Mouse (Mus musculus): ENCODE measurements at regions not wholly inside any gene's neighbourhood (a gene's known extent, or its start where the extent isn't known, plus 50 kb on each side); places are given as distances from the start of the nearest gene placed in this dataset.

- no peak for DNase-seq (ENCODE audit: low spot score)
- no peak overlapping the region for H3K27ac ChIP-seq (ENCODE audit: low read depth, low read length)
- H3K36me3 ChIP-seq (ENCODE audit: control insufficient read depth, insufficient read depth, low read length), result no peaks in the 10 kb centered on the region
- no peaks in the 10 kb centered on the region for H3K9me3 ChIP-seq (replicated peaks; ENCODE audit: control insufficient read depth, low read length)
- H3K4me3 ChIP-seq (ENCODE audit: low read depth, low read length), result no peak overlapping the region
- 59% methylated on average over 5 of the region's 5 CpGs for WGBS
- no peaks in the 10 kb centered on the region for H3K27me3 ChIP-seq (replicated peaks; ENCODE audit: control insufficient read depth, insufficient read depth, low read length)
- no peaks in the 10 kb centered on the region for H3K4me1 ChIP-seq (ENCODE audit: control insufficient read depth, insufficient read depth, low read length)
- H3K9ac ChIP-seq (ENCODE audit: low read length), result no peak overlapping the region
- ATAC-seq, result peak; percentile 45; the same call in 1 of the 2 replicates
- H3K4me2 ChIP-seq (ENCODE audit: low read length), result no peak overlapping the region
These were observed 49.9 kb upstream of the Prkd1 start for GRCm38 (mm10) chr12:50698613-50699442.
